ENCODE assay signal across 14 mouse cellular contexts in the genomic region with DNA sequence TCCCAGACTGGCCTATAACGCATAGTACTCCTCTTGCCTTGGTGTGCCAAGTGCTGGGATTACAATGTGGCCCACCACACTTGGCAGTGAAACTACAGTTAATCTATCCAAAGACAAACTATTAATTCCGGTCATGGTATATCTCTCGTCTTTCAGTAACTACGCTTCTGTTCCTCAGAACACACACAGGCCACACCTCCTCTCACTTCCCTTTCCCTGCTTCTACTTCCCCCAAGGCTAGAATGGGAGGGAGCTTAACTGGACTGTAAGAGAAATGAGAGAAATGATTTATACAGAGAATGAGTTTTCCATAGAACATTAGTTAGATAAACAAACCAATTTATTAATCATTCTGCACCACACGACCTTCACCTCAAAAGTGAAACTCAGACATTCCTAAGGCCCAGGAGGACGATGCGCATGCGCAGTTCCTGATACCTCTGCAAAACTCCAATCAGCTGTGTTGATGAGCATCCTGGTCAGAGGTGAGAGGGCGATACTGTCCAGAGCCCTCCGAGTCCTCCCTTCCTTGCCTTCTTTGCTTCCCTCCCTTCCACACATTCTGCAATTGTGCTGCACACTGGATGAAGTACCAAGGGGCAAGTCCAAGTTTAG.
DNase-seq lines count a peak whose midpoint lies in the region; ATAC-seq and TF ChIP-seq lines count a peak whose summit lies in the region.
"Had no signal": no experiment of that assay in that cellular context is flagged by ENCODE, and none has a peak within 500 bp of the region (broad histone marks: within the 10 kb centered on the region; RNA-seq: fewer than 3 reads in every experiment).

No protein-coding gene starts in this region.

- no peak overlapping the region for H3K9ac ChIP-seq in liver, adult 2 months (ENCODE audit: low read depth, low read length)
- H3K9ac ChIP-seq in forebrain, embryonic 11.5 days (ENCODE audit: low read length): no peak overlapping the region
- H3K9ac ChIP-seq in hindbrain, embryonic 13.5 days: no peak overlapping the region
- no peak overlapping the region for H3K9ac ChIP-seq in midbrain, embryonic 15.5 days
- H3K9ac ChIP-seq: embryonic facial prominence, embryonic 12.5 days; intestine, embryonic 15.5 days; limb, embryonic 15.5 days had no signal

- DNase-seq in liver, adult 2 months (ENCODE audit: extremely low read depth, low read depth, low spot score): peak; percentile 26
- no peak for DNase-seq in liver
- no peak for DNase-seq in forebrain, embryonic 11.5 days (ENCODE audit: low spot score)
- DNase-seq in right cerebral cortex, postnatal 14 days: no peak
- no peak for DNase-seq in kidney, adult 11 months
- DNase-seq: B cell, adult 2 months; kidney, postnatal 36 days had no signal

- no peak for TF ChIP-seq CTCF in liver, adult 2 months (IDR thresholded peaks at IDR 0.05; ENCODE audit: low read depth, low read length)

- TF ChIP-seq POLR2A in liver, adult 2 months (IDR thresholded peaks at IDR 0.05; ENCODE audit: extremely low read depth, insufficient read depth, low read length): no peak

- no peaks in the 10 kb centered on the region for H3K9me3 ChIP-seq in forebrain, embryonic 11.5 days (ENCODE audit: control insufficient read depth, low read length)
- no peaks in the 10 kb centered on the region for H3K9me3 ChIP-seq in hindbrain, embryonic 13.5 days
- H3K9me3 ChIP-seq in midbrain, embryonic 15.5 days: no peaks in the 10 kb centered on the region
- H3K9me3 ChIP-seq: embryonic facial prominence, embryonic 12.5 days; G1E; intestine, embryonic 15.5 days; limb, embryonic 15.5 days had no signal

- H3K4me1 ChIP-seq in liver, adult 2 months (ENCODE audit: control insufficient read depth, insufficient read depth, low read length): no peaks in the 10 kb centered on the region
- peaks cover 10% of the 10 kb centered on the region for H3K4me1 ChIP-seq in forebrain, embryonic 11.5 days (replicated peaks; ENCODE audit: control insufficient read depth, insufficient read depth, low read length)
- peaks cover 51% of the 10 kb centered on the region for H3K4me1 ChIP-seq in hindbrain, embryonic 13.5 days (replicated peaks)
- H3K4me1 ChIP-seq in midbrain, embryonic 15.5 days: peaks cover 42% of the 10 kb centered on the region
- H3K4me1 ChIP-seq: intestine, embryonic 15.5 days; limb, embryonic 15.5 days had no signal

- no peaks in the 10 kb centered on the region for H3K36me3 ChIP-seq in liver, adult 2 months (ENCODE audit: control insufficient read depth, insufficient read depth, low read length)
- H3K36me3 ChIP-seq in forebrain, embryonic 11.5 days (ENCODE audit: control insufficient read depth, insufficient read depth, low read length): no peaks in the 10 kb centered on the region
- no peaks in the 10 kb centered on the region for H3K36me3 ChIP-seq in hindbrain, embryonic 13.5 days
- H3K36me3 ChIP-seq in midbrain, embryonic 15.5 days (replicated peaks): no peaks in the 10 kb centered on the region
- H3K36me3 ChIP-seq: embryonic facial prominence, embryonic 12.5 days; intestine, embryonic 15.5 days; limb, embryonic 15.5 days had no signal

- H3K79me2 ChIP-seq in liver, adult 2 months (ENCODE audit: control insufficient read depth, insufficient read depth, low read length): no peaks in the 10 kb centered on the region

- no peak overlapping the region for H3K4me2 ChIP-seq in forebrain, embryonic 11.5 days (ENCODE audit: low read depth, low read length, severe bottlenecking)
- peak overlapping the region; percentile 33; the same call in 1 of the 2 replicates for H3K4me2 ChIP-seq in hindbrain, embryonic 13.5 days
- H3K4me2 ChIP-seq in midbrain, embryonic 15.5 days: no peak overlapping the region
- H3K4me2 ChIP-seq: embryonic facial prominence, embryonic 12.5 days; intestine, embryonic 15.5 days; limb, embryonic 15.5 days had no signal

- WGBS in liver, adult 2 months: 83% methylated on average over 10 of the region's 10 CpGs
- WGBS in forebrain, embryonic 11.5 days: 90% methylated on average over 10 of the region's 10 CpGs
- WGBS in hindbrain, embryonic 13.5 days: 71% methylated on average over 10 of the region's 10 CpGs
- 79% methylated on average over 10 of the region's 10 CpGs for WGBS in midbrain, embryonic 15.5 days

- H3K27ac ChIP-seq in liver, adult 2 months (replicated peaks; ENCODE audit: insufficient read depth, low read depth, low read length): no peak overlapping the region
- 0 out of 2 replicates have a peak overlapping the region, but pooled peaks have one; percentile 21 for H3K27ac ChIP-seq in forebrain, embryonic 11.5 days (ENCODE audit: low read depth, low read length)
- H3K27ac ChIP-seq in hindbrain, embryonic 13.5 days: peak overlapping the region; percentile 85
- H3K27ac ChIP-seq in midbrain, embryonic 15.5 days: peak overlapping the region; percentile 75
- H3K27ac ChIP-seq: embryonic facial prominence, embryonic 12.5 days; intestine, embryonic 15.5 days; limb, embryonic 15.5 days had no signal

- H3K4me3 ChIP-seq in liver, adult 2 months (ENCODE audit: insufficient read depth, low read depth, low read length): no peak overlapping the region
- H3K4me3 ChIP-seq in forebrain, embryonic 11.5 days (ENCODE audit: low read depth, low read length): no peak overlapping the region
- no peak overlapping the region for H3K4me3 ChIP-seq in hindbrain, embryonic 13.5 days
- H3K4me3 ChIP-seq in midbrain, embryonic 15.5 days: no peak overlapping the region
- H3K4me3 ChIP-seq: embryonic facial prominence, embryonic 12.5 days; intestine, embryonic 15.5 days; limb, embryonic 15.5 days had no signal

- no peaks in the 10 kb centered on the region for H3K27me3 ChIP-seq in liver, adult 2 months (ENCODE audit: control insufficient read depth, insufficient read depth, low read length)
- H3K27me3 ChIP-seq in forebrain, embryonic 11.5 days (ENCODE audit: control insufficient read depth, insufficient read depth, low read length): no peaks in the 10 kb centered on the region
- H3K27me3 ChIP-seq in hindbrain, embryonic 13.5 days: no peaks in the 10 kb centered on the region
- no peaks in the 10 kb centered on the region for H3K27me3 ChIP-seq in midbrain, embryonic 15.5 days (replicated peaks)
- H3K27me3 ChIP-seq: embryonic facial prominence, embryonic 12.5 days; intestine, embryonic 15.5 days; limb, embryonic 15.5 days had no signal

- no peak for ATAC-seq in forebrain, embryonic 11.5 days (replicated peaks; ENCODE audit: low FRiP score)
- ATAC-seq in hindbrain, embryonic 13.5 days (ENCODE audit: low FRiP score): no peak
- ATAC-seq in midbrain, embryonic 15.5 days (replicated peaks): peak; percentile 26; the same call in 1 of the 2 replicates
- no peak for ATAC-seq in megakaryocyte-erythroid progenitor cell, adult 5-6 weeks (replicated peaks; ENCODE audit: low FRiP score, low TSS enrichment, poor library complexity, severe bottlenecking)
- ATAC-seq: intestine, embryonic 15.5 days had no signal
